Mouse (Mus musculus) liver, postnatal 0 days (tissue): ENCODE results near the gene 4930455H04Rik. TPM values are rescaled to one million over a fixed set of nuclear protein-coding genes. Genes with fewer than 3 reads are reported as not detected.

Source experiments
- ATAC-seq: fragments of 200-750 bp; cut with Nextera tagmentation; 2 replicates; pipeline ENCODE4 v1.8.0; 2017; ENCODE audit warnings: mild to moderate bottlenecking, moderate library complexity
- DNase-seq: peaks from one replicate; pipeline ENCODE4 v3.0.0-alpha.2; 2016
- H3K27ac ChIP-seq: fragments of 300-500 bp; sonication (generic); 2 replicates; pipeline ENCODE4 v1.5.1; 2014; ENCODE audit warnings: antibody characterized with exemption, moderate library complexity, mild to moderate bottlenecking, low read depth
- H3K27me3 ChIP-seq: fragments of 300-500 bp; sonication (generic); 2 replicates; pipeline ENCODE4 v1.6.1; 2014; ENCODE audit warnings: low read length, control low read depth, mixed read lengths; ENCODE audit not compliant: insufficient read depth
- H3K36me3 ChIP-seq: fragments of 300-500 bp; sonication (generic); replicated peaks from 2 replicates; pipeline ENCODE4 v1.6.1; 2014; ENCODE audit warnings: mild to moderate bottlenecking, control low read depth, low read length, moderate library complexity, mixed read lengths; ENCODE audit not compliant: insufficient read depth
- H3K4me1 ChIP-seq: fragments of 300-500 bp; sonication (generic); 2 replicates; pipeline ENCODE4 v1.6.1; 2014; ENCODE audit warnings: antibody characterized with exemption, mild to moderate bottlenecking, control low read depth; ENCODE audit not compliant: insufficient read depth
- H3K4me2 ChIP-seq: fragments of 300-500 bp; sonication (generic); 2 replicates; pipeline ENCODE4 v1.6.1; 2014; ENCODE audit warnings: low read depth, mild to moderate bottlenecking, low read length, moderate library complexity, mixed read lengths
- H3K4me3 ChIP-seq: fragments of 300-500 bp; sonication (generic); 2 replicates; pipeline ENCODE4 v1.5.1; 2014; ENCODE audit warnings: low read depth, low read length
- H3K9ac ChIP-seq: fragments of 300-500 bp; sonication (generic); replicated peaks from 2 replicates; pipeline ENCODE4 v1.6.1; 2014; ENCODE audit warnings: mild to moderate bottlenecking, moderate library complexity
- H3K9me3 ChIP-seq: fragments of 300-500 bp; sonication (generic); 2 replicates; pipeline ENCODE4 v1.6.1; 2016; ENCODE audit warnings: mild to moderate bottlenecking, control low read depth, low read length, mixed read lengths
- CTCF ChIP-seq: sonication (generic); IDR thresholded peaks from 2 replicates; pipeline ENCODE4 v1.5.1; 2016; ENCODE audit warnings: antibody characterized with exemption, low read depth
- EP300 ChIP-seq: IDR thresholded peaks from 2 replicates; pipeline ENCODE4 v1.6.1; 2016; ENCODE audit warnings: antibody characterized with exemption, low read depth, mild to moderate bottlenecking
- WGBS: fragments of 180-500 bp; shearing (Covaris S2); extraction: QIAGEN DNeasy Blood & Tissue Kit; methylation state at CpG from one replicate; pipeline ENCODE4 v1.1.7; 2014; ENCODE audit not compliant: insufficient replicate concordance; 5-methylcytosine and 5-hydroxymethylcytosine counted together
- polyA plus RNA-seq: library from polyadenylated mRNA; unstranded; fragments of >200 nt; fragmentation: Nextera tagmentation; extraction: Ambion mirVana; gene quantifications from 2 replicates; pipeline ENCODE4 v1.2.1, GENCODE M21; 2015

The 4930455H04Rik gene
- polyA plus RNA-seq, 1 experiment from 2014 or later = not detected

DNA sequence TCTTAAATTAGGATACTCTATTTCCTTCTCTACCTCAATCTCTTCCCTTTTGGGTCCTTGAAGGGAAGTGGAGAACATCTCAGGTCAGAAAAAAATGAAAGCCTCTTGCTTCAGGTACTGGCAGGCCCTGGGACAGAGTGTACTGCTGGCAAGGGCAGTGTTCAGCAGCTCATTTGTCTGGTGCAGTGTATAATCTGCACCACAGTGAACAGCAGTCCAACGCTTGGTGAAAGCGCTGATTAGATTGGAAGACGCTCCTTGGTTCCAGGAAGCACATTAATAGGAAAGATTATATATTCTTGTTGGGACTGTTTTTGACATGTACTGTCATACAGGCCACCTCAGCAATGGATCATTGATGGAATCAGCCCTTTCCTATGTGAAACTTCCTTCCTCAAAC lies 16.6 kb upstream of the 4930455H04Rik start:
- Histone ChIP-seq H3K27ac (peak overlapping the region; percentile 84), H3K9me3 (no peaks in the 10 kb centered on the region), H3K4me2 (no peak overlapping the region), H3K36me3 (no peaks in the 10 kb centered on the region), H3K9ac (no peak overlapping the region), H3K4me1 (peaks cover 9% of the 10 kb centered on the region), H3K27me3 (no peaks in the 10 kb centered on the region), H3K4me3 (no peak overlapping the region)
- WGBS = 58% methylated on average over 3 of the region's 3 CpGs
- no peak for TF ChIP-seq EP300
- TF ChIP-seq CTCF = no peak
- ATAC-seq (peak; percentile 16; the same call in 1 of the 2 replicates), DNase-seq (no peak)

DNA sequence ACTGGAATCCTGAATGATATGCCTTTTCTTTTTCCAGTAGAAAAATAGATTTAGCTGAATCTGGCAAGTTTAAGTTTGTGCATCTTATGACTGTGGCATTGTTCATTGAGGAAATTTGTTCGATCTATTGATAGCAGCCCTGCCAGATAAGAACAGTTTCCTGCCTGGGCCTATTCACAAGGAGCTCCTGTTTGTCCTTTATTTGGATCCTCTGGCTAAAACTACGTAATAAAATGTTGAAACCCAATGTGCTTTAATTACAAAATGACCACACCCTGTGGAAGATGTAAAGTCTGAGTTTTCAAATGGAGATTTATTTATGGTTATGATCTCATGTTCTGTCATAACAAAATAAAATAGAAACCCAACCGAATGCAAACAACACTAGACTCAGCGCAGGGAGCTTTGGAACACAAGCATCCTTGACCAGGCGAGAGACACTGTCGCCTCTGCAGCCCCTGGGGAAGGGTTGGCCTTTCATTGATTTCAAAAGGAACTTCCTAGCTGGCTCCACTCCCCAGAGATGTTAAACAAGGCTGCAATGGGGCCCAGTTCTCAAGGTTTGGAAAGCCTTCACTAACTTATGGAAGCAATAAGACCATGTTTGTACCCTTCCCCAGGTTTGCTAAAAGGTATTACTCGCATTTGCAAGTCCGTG lies 15.7 kb upstream of the 4930455H04Rik start:
- ATAC-seq = no peak
- H3K4me1 ChIP-seq = peaks cover 9% of the 10 kb centered on the region
- no peak overlapping the region for H3K4me3 ChIP-seq
- H3K27ac ChIP-seq = peak overlapping the region; percentile 84
- H3K4me2 ChIP-seq = no peak overlapping the region
- DNase-seq = no peak
- H3K27me3 ChIP-seq = no peaks in the 10 kb centered on the region
- 67% methylated on average over 8 of the region's 8 CpGs for WGBS
- no peaks in the 10 kb centered on the region for H3K36me3 ChIP-seq
- no peak for TF ChIP-seq CTCF
- no peak for TF ChIP-seq EP300
- H3K9ac ChIP-seq = no peak overlapping the region
- no peaks in the 10 kb centered on the region for H3K9me3 ChIP-seq

DNA sequence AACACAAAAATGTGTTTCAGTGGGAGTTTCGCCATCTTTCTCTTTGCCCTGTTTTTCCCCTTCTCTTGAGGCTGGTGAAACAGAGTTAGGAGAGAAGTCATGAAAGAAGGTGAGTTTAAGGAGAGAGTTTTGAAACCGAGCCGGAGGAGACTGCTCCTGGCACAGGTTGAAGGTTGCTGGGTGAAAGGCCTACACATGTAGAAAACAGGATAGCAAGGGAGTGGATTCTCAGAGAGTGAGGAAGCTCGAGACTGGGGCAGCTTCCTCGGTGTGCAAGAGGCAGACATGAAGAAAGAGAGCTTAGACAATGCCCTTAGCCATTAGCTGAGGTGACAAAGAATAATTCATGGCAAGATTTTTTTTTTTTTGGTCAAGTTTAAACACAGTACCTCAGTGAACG lies 14.7 kb upstream of the 4930455H04Rik start:
- Histone ChIP-seq H3K9ac (no peak overlapping the region), H3K27me3 (no peaks in the 10 kb centered on the region), H3K4me2 (no peak overlapping the region), H3K36me3 (no peaks in the 10 kb centered on the region), H3K4me3 (no peak overlapping the region), H3K27ac (peak overlapping the region; percentile 84), H3K9me3 (no peaks in the 10 kb centered on the region), H3K4me1 (peaks cover 9% of the 10 kb centered on the region)
- 72% methylated on average over 6 of the region's 6 CpGs for WGBS
- TF ChIP-seq CTCF (no peak), EP300 (no peak)
- DNase-seq (no peak), ATAC-seq (no peak)

DNA sequence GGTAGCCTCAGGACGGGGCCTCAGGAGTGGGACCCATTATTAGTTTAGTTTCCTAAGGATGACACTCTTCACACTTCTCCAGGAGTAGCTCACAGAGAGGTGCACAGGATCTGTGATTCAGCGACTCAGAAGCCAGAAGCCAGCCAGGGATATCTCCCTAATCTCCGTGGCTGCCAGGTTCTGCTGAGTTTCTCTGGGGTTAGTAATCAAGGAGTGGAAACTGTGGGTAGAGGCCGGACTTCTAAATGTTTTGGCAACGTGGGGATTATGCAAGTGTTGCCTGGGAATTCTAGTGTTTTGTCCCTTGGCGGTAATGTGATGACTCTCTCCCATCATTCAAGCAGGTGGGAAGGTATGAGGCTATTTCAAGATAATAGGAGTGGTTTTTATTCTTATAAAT lies 13.0 kb upstream of the 4930455H04Rik start:
- no peak for TF ChIP-seq CTCF
- no peak for TF ChIP-seq EP300
- no peak overlapping the region for H3K9ac ChIP-seq
- H3K27ac ChIP-seq = no peak overlapping the region

DNA sequence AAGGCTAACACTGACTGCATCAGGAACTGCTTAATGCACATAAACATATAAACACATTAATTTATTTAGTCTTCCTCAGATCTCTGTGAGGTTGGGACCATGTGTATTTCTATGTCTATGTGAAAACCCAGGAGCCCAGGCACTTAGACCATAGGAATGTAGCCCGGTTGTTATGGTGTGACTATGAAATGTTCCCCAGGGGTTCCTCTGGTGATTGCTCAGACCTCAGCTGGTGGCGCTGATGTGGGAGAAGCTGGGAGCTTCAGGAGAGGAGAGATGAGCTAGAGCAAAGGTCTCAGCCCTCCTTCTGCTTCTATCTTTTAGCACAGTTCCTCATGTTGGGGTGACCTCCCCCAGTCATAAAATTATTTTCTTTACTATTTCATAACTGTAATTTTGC lies 7.7 kb upstream of the 4930455H04Rik start:
- Histone ChIP-seq H3K27me3 (no peaks in the 10 kb centered on the region), H3K4me1 (no peaks in the 10 kb centered on the region), H3K4me3 (no peak overlapping the region), H3K9me3 (no peaks in the 10 kb centered on the region), H3K36me3 (no peaks in the 10 kb centered on the region), H3K27ac (no peak overlapping the region), H3K4me2 (no peak overlapping the region), H3K9ac (no peak overlapping the region)
- TF ChIP-seq EP300 (no peak), CTCF (no peak)
- DNase-seq (no peak), ATAC-seq (no peak)
- 65% methylated on average over 2 of the region's 2 CpGs for WGBS

More for the DNA sequence above, 13.0 kb upstream of the 4930455H04Rik start:
- H3K27me3 ChIP-seq = no peaks in the 10 kb centered on the region
- no peaks in the 10 kb centered on the region for H3K9me3 ChIP-seq
- no peaks in the 10 kb centered on the region for H3K36me3 ChIP-seq
- DNase-seq = no peak
- no peak overlapping the region for H3K4me2 ChIP-seq
- no peak overlapping the region for H3K4me3 ChIP-seq
- H3K4me1 ChIP-seq = peaks cover 9% of the 10 kb centered on the region
- 63% methylated on average over 6 of the region's 6 CpGs for WGBS
- ATAC-seq = no peak

DNA sequence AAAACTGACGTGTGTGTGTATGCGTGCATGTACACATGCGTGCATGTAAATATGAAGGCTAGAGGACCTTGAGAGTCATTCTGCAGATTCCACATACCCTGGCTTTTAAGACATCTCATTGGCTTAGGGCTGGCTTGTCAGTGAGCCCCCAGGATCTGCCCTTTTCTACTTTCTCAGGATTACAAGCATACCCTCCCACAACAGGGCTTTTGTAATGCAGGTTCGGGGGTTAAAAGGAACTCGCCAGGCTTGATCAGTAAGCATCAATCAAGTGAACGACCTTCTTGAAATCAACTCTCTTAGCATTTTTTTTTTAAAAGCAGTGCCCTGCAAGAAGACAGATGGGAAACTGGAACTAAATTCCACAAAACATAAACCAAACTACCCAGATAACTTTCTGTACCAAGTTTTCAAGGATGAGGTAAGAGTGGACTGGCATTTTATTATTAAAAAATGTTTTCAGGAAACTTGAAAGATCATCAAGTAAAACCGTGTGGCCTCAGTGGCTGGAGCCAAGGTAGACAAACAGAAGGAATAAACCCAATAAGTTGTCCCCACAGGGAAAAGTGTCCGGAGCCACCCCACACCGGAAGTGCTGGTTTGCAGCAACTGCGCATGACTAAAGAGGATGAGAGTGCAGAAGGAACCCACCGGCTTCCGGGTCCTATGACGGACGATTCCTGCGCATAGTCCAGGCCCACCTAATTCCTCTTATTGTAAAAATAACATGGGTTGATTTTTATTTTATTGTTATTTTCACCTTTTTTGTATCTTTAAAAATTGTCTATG lies 6.5 kb upstream of the 4930455H04Rik start:
- H3K4me3 ChIP-seq = no peak overlapping the region
- 79% methylated on average over 15 of the region's 15 CpGs for WGBS
- no peak overlapping the region for H3K27ac ChIP-seq
- H3K36me3 ChIP-seq = no peaks in the 10 kb centered on the region
- H3K4me1 ChIP-seq = no peaks in the 10 kb centered on the region
- DNase-seq = no peak
- H3K9ac ChIP-seq = no peak overlapping the region
- no peak for ATAC-seq
- H3K27me3 ChIP-seq = no peaks in the 10 kb centered on the region
- H3K9me3 ChIP-seq = no peaks in the 10 kb centered on the region
- TF ChIP-seq CTCF = no peak
- no peak overlapping the region for H3K4me2 ChIP-seq
